Mouse (Mus musculus) MEL (cell line): Measurements from ENCODE around the gene Hoxc4.

ENCODE experiments used
- CTCF ChIP-seq, 3 experiments: IDR thresholded peaks in 2 of 3; conservative IDR thresholded peaks in 1 of 3; 2 replicates each; pipeline ENCODE4 v1.5.1; 2011 to 2012; ENCODE audit warnings: low read length in 3 of 3, low read depth in 2 of 3, mild to moderate bottlenecking in 2 of 3, improper control_type of control experiment in 1 of 3, inconsistent platforms in 1 of 3, mixed read lengths in 1 of 3, moderate library complexity in 1 of 3; ENCODE audit not compliant: control insufficient read depth in 1 of 3, insufficient read depth in 1 of 3, poor library complexity in 1 of 3, severe bottlenecking in 1 of 3
- KAT2A ChIP-seq: conservative IDR thresholded peaks from 2 replicates; pipeline ENCODE4 v1.6.1; 2012; ENCODE audit warnings: low read depth, low read length, improper control_type of control experiment, inconsistent platforms

DNA sequence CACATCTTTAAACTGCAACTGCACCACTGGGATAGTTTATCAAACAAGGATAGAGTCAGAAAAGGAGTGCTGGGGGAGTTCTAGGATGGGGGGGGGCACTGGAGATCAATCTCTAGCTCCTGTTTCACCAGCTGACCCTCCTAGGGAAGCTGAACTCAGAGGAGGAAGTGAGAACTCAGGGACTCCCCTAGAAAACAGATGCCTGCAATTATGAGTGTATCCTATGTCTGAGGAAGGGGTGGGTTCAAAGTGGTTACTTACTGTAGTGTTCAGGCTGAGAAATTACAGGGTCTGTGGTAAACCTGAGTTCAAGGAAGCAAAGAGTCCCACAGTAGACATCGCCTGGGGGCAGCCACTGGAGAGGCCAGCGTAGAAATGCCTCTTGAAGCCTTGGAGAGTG, 32.9 kb downstream of the Hoxc4 start:
- no peak for TF ChIP-seq KAT2A
- no peak for TF ChIP-seq CTCF (IDR thresholded peaks at IDR 0.05 in 2 of 3, conservative IDR thresholded peaks at IDR 0.05 in 1 of 3; ENCODE audit: control insufficient read depth in 1 of 3, insufficient read depth in 1 of 3, low read depth in 2 of 3, low read length in 3 of 3, poor library complexity in 1 of 3, severe bottlenecking in 1 of 3)
